Mouse (Mus musculus): ENCODE measurements around the gene Rfx7. TPM values are rescaled to one million over a fixed set of nuclear protein-coding genes. Genes with fewer than 3 reads are reported as not detected.
"Not testable (repeated sequence)": the region's sequence is repeated elsewhere in the genome, so short reads cannot be mapped to it uniquely, and the experiment has no call there.

Gene Rfx7
- polyA plus RNA-seq, 1 experiment from 2014 or later, result 22.6 TPM

GRCm38 (mm10) chr9:72567116-72567515 is 35.1 kb downstream of the Rfx7 start:
- no peak overlapping the region for H3K4me3 ChIP-seq (ENCODE audit: low read depth, low read length)
- H3K27ac ChIP-seq (ENCODE audit: low read depth, low read length), result no peak overlapping the region
- H3K9me3 ChIP-seq (ENCODE audit: control insufficient read depth, low read length), result no peaks in the 10 kb centered on the region
- H3K36me3 ChIP-seq (ENCODE audit: control insufficient read depth, insufficient read depth, low read length), result no peaks in the 10 kb centered on the region
- no peak for DNase-seq (ENCODE audit: low spot score)
- H3K9ac ChIP-seq (ENCODE audit: low read length), result no peak overlapping the region
- H3K4me1 ChIP-seq (ENCODE audit: control insufficient read depth, insufficient read depth, low read length), result no peaks in the 10 kb centered on the region
- WGBS, result 62% methylated on average over 2 of the region's 2 CpGs
- no peak overlapping the region for H3K4me2 ChIP-seq (ENCODE audit: low read depth)
- no peaks in the 10 kb centered on the region for H3K27me3 ChIP-seq (ENCODE audit: control insufficient read depth, insufficient read depth, low read length)
- no peak for ATAC-seq (ENCODE audit: insufficient read depth, low FRiP score, low TSS enrichment)

GRCm38 (mm10) chr9:72580216-72580615 is 48.2 kb downstream of the Rfx7 start:
- no peaks in the 10 kb centered on the region for H3K27me3 ChIP-seq (ENCODE audit: control insufficient read depth, insufficient read depth, low read length)
- H3K36me3 ChIP-seq (ENCODE audit: control insufficient read depth, insufficient read depth, low read length), result no peaks in the 10 kb centered on the region
- no peak overlapping the region for H3K27ac ChIP-seq (ENCODE audit: low read depth, low read length)
- WGBS, result 46% methylated on average over 3 of the region's 3 CpGs
- ATAC-seq (ENCODE audit: insufficient read depth, low FRiP score, low TSS enrichment) (no peak), DNase-seq (ENCODE audit: low spot score) (no peak)
- no peak overlapping the region for H3K4me3 ChIP-seq (ENCODE audit: low read depth, low read length)
- no peaks in the 10 kb centered on the region for H3K4me1 ChIP-seq (ENCODE audit: control insufficient read depth, insufficient read depth, low read length)
- no peak overlapping the region for H3K4me2 ChIP-seq (ENCODE audit: low read depth)
- no peak overlapping the region for H3K9ac ChIP-seq (ENCODE audit: low read length)
- no peaks in the 10 kb centered on the region for H3K9me3 ChIP-seq (ENCODE audit: control insufficient read depth, low read length)

- no peak overlapping the region for H3K9ac ChIP-seq (ENCODE audit: low read length)
These were observed 58.8 kb downstream of the Rfx7 start for GRCm38 (mm10) chr9:72590861-72591260.

GRCm38 (mm10) chr9:72592016-72592415 is 60.0 kb downstream of the Rfx7 start:
- Histone ChIP-seq H3K9ac (ENCODE audit: low read length) (no peak overlapping the region), H3K27ac (ENCODE audit: low read depth, low read length) (no peak overlapping the region), H3K4me3 (ENCODE audit: low read depth, low read length) (no peak overlapping the region), H3K27me3 (ENCODE audit: control insufficient read depth, insufficient read depth, low read length) (no peaks in the 10 kb centered on the region), H3K4me2 (ENCODE audit: low read depth) (no peak overlapping the region), H3K4me1 (ENCODE audit: control insufficient read depth, insufficient read depth, low read length) (no peaks in the 10 kb centered on the region), H3K36me3 (ENCODE audit: control insufficient read depth, insufficient read depth, low read length) (no peaks in the 10 kb centered on the region), H3K9me3 (ENCODE audit: control insufficient read depth, low read length) (no peaks in the 10 kb centered on the region)
- no peak for ATAC-seq (ENCODE audit: insufficient read depth, low FRiP score, low TSS enrichment)
- no peak for DNase-seq (ENCODE audit: low spot score)

More at GRCm38 (mm10) chr9:72590861-72591260, 58.8 kb downstream of the Rfx7 start:
- H3K36me3 ChIP-seq (ENCODE audit: control insufficient read depth, insufficient read depth, low read length), result no peaks in the 10 kb centered on the region
- no peak overlapping the region for H3K27ac ChIP-seq (ENCODE audit: low read depth, low read length)
- ATAC-seq (ENCODE audit: insufficient read depth, low FRiP score, low TSS enrichment) (no peak), DNase-seq (ENCODE audit: low spot score) (no peak)
- H3K27me3 ChIP-seq (ENCODE audit: control insufficient read depth, insufficient read depth, low read length), result no peaks in the 10 kb centered on the region
- H3K9me3 ChIP-seq (ENCODE audit: control insufficient read depth, low read length), result no peaks in the 10 kb centered on the region
- H3K4me2 ChIP-seq (ENCODE audit: low read depth), result no peak overlapping the region
- no peaks in the 10 kb centered on the region for H3K4me1 ChIP-seq (ENCODE audit: control insufficient read depth, insufficient read depth, low read length)
- H3K4me3 ChIP-seq (ENCODE audit: low read depth, low read length), result no peak overlapping the region
- WGBS, result 100% methylated on average over 1 of the region's 1 CpGs

- ATAC-seq (ENCODE audit: insufficient read depth, low FRiP score, low TSS enrichment); H3K27me3 ChIP-seq (ENCODE audit: control insufficient read depth, insufficient read depth, low read length); H3K27ac ChIP-seq (ENCODE audit: low read depth, low read length): not testable (repeated sequence)
These were observed 62.6 kb downstream of the Rfx7 start for GRCm38 (mm10) chr9:72594656-72595055.

GRCm38 (mm10) chr9:72600142-72600541 is 68.1 kb downstream of the Rfx7 start:
- 95% methylated on average over 3 of the region's 3 CpGs for WGBS
- H3K27me3 ChIP-seq (ENCODE audit: control insufficient read depth, insufficient read depth, low read length), result no peaks in the 10 kb centered on the region
- DNase-seq (ENCODE audit: low spot score) (no peak), ATAC-seq (ENCODE audit: insufficient read depth, low FRiP score, low TSS enrichment) (no peak)
- H3K4me3 ChIP-seq (ENCODE audit: low read depth, low read length), result no peak overlapping the region
- H3K9me3 ChIP-seq (ENCODE audit: control insufficient read depth, low read length), result no peaks in the 10 kb centered on the region
- no peaks in the 10 kb centered on the region for H3K36me3 ChIP-seq (ENCODE audit: control insufficient read depth, insufficient read depth, low read length)
- no peaks in the 10 kb centered on the region for H3K4me1 ChIP-seq (ENCODE audit: control insufficient read depth, insufficient read depth, low read length)
- no peak overlapping the region for H3K4me2 ChIP-seq (ENCODE audit: low read depth)
- no peak overlapping the region for H3K9ac ChIP-seq (ENCODE audit: low read length)
- no peak overlapping the region for H3K27ac ChIP-seq (ENCODE audit: low read depth, low read length)

More at GRCm38 (mm10) chr9:72594656-72595055, 62.6 kb downstream of the Rfx7 start:
- not testable (repeated sequence) for H3K36me3 ChIP-seq (ENCODE audit: control insufficient read depth, insufficient read depth, low read length); H3K9me3 ChIP-seq (ENCODE audit: control insufficient read depth, low read length); DNase-seq (ENCODE audit: low spot score); H3K9ac ChIP-seq (ENCODE audit: low read length); H3K4me2 ChIP-seq (ENCODE audit: low read depth); H3K4me3 ChIP-seq (ENCODE audit: low read depth, low read length); H3K4me1 ChIP-seq (ENCODE audit: control insufficient read depth, insufficient read depth, low read length)
- WGBS, result 82% methylated on average over 4 of the region's 4 CpGs

- no peak for DNase-seq (ENCODE audit: low spot score)
- Histone ChIP-seq H3K4me2 (ENCODE audit: low read depth) (no peak overlapping the region), H3K4me3 (ENCODE audit: low read depth, low read length) (no peak overlapping the region), H3K9me3 (ENCODE audit: control insufficient read depth, low read length) (no peaks in the 10 kb centered on the region), H3K9ac (ENCODE audit: low read length) (no peak overlapping the region), H3K36me3 (ENCODE audit: control insufficient read depth, insufficient read depth, low read length) (no peaks in the 10 kb centered on the region), H3K27me3 (ENCODE audit: control insufficient read depth, insufficient read depth, low read length) (no peaks in the 10 kb centered on the region), H3K27ac (ENCODE audit: low read depth, low read length) (no peak overlapping the region), H3K4me1 (ENCODE audit: control insufficient read depth, insufficient read depth, low read length) (no peaks in the 10 kb centered on the region)
- ATAC-seq (ENCODE audit: insufficient read depth, low FRiP score, low TSS enrichment), result no peak
These were observed 77.7 kb downstream of the Rfx7 start for GRCm38 (mm10) chr9:72609771-72610170.

GRCm38 (mm10) chr9:72613884-72614283 is 81.8 kb downstream of the Rfx7 start:
- no peak overlapping the region for H3K4me2 ChIP-seq (ENCODE audit: low read depth)
- peaks cover 4% of the 10 kb centered on the region for H3K36me3 ChIP-seq (ENCODE audit: control insufficient read depth, insufficient read depth, low read length)
- 83% methylated on average over 2 of the region's 2 CpGs for WGBS
- no peaks in the 10 kb centered on the region for H3K4me1 ChIP-seq (ENCODE audit: control insufficient read depth, insufficient read depth, low read length)
- no peak for DNase-seq (ENCODE audit: low spot score)
- no peaks in the 10 kb centered on the region for H3K27me3 ChIP-seq (ENCODE audit: control insufficient read depth, insufficient read depth, low read length)
- H3K9ac ChIP-seq (ENCODE audit: low read length), result no peak overlapping the region
- H3K27ac ChIP-seq (ENCODE audit: low read depth, low read length), result no peak overlapping the region
- no peaks in the 10 kb centered on the region for H3K9me3 ChIP-seq (ENCODE audit: control insufficient read depth, low read length)
- no peak overlapping the region for H3K4me3 ChIP-seq (ENCODE audit: low read depth, low read length)
- no peak for ATAC-seq (ENCODE audit: insufficient read depth, low FRiP score, low TSS enrichment)

GRCm38 (mm10) chr9:72614786-72615480 is 82.9 kb downstream of the Rfx7 start:
- no peaks in the 10 kb centered on the region for H3K9me3 ChIP-seq (ENCODE audit: control insufficient read depth, low read length)
- no peaks in the 10 kb centered on the region for H3K27me3 ChIP-seq (ENCODE audit: control insufficient read depth, insufficient read depth, low read length)
- no peak overlapping the region for H3K4me2 ChIP-seq (ENCODE audit: low read depth)
- peaks cover 4% of the 10 kb centered on the region for H3K36me3 ChIP-seq (ENCODE audit: control insufficient read depth, insufficient read depth, low read length)
- no peak overlapping the region for H3K4me3 ChIP-seq (ENCODE audit: low read depth, low read length)
- H3K4me1 ChIP-seq (ENCODE audit: control insufficient read depth, insufficient read depth, low read length), result no peaks in the 10 kb centered on the region
- DNase-seq (ENCODE audit: low spot score), result no peak
- no peak overlapping the region for H3K9ac ChIP-seq (ENCODE audit: low read length)
- 87% methylated on average over 6 of the region's 6 CpGs for WGBS
- no peak for ATAC-seq (ENCODE audit: insufficient read depth, low FRiP score, low TSS enrichment)
- no peak overlapping the region for H3K27ac ChIP-seq (ENCODE audit: low read depth, low read length)

Measured in neural tube, embryonic 11.5 days (tissue).